Mouse (Mus musculus): ENCODE results near the gene Sdhaf3. TPM values are rescaled to one million over a fixed set of nuclear protein-coding genes. Genes with fewer than 3 reads are reported as not detected.

Gene Sdhaf3
- polyA plus RNA-seq (2015; fragmentation: Nextera tagmentation; extraction: Ambion mirVana), result 7.1 and 8.5 TPM in 2 replicates

DNA sequence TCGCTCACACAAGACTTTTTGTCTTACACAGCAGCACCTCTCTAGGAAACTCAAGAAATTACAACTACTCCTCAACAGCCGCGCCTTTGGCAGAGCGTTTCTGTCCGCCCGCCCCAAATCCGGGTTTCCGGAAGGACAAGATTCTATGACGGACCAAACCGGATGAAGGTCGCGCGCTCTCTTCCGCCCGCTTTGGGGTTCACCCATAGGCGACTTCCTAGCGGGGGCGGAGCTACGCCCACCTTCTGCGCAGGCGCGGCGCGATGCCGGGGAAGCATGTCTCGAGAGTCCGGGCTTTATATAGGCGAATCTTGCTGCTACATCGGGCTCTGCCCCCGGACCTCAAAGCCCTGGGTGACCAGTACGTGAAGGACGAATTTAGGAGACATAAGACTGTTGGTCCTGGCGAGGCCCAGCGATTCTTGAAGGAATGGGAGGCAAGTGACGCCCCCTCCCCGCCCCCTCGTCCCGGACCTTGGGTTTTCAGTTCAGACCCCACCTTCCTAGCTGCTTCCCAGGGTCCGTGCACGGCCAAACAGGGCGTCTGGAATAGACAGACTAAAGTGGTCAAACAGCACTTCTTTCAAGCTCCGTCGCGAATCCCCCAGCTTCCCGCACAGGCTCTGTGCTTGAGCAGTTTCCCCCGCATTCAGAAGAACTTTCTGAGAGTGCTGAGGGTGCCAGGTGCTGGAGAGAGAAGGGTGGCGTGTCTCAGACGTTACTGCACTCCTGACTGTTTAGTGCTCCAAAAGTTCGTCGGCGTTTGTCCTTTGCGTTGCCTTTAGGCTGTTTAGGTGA, at the start of gene Sdhaf3:
Gene Sdhaf3, plus strand, starts transcription at position 241 of the 798 bp plus-strand sequence.
- peak within 1 kb of the TSS; percentile 67 for H3K27ac ChIP-seq
- H3K27me3 ChIP-seq, result peaks cover 8% of the 10 kb centered on the region; the same call in 1 of the 2 replicates
- peak within 1 kb of the TSS; percentile 82 for H3K9ac ChIP-seq (replicated peaks)
- H3K4me2 ChIP-seq (replicated peaks), result peak within 1 kb of the TSS; percentile 84
- no peaks in the 10 kb centered on the region for H3K36me3 ChIP-seq
- WGBS, result under 1% methylated on average over 52 of the region's 52 CpGs
- ATAC-seq, result peak; percentile 99
- no peaks in the 10 kb centered on the region for H3K9me3 ChIP-seq
- H3K4me3 ChIP-seq (replicated peaks), result peak within 1 kb of the TSS; percentile 73
- H3K4me1 ChIP-seq (replicated peaks), result peaks cover 10% of the 10 kb centered on the region

- Histone ChIP-seq H3K36me3 (no peaks in the 10 kb centered on the region), H3K27ac (no peak overlapping the region), H3K4me2 (replicated peaks) (no peak overlapping the region), H3K9me3 (no peaks in the 10 kb centered on the region), H3K9ac (replicated peaks) (no peak overlapping the region), H3K27me3 (no peaks in the 10 kb centered on the region), H3K4me3 (replicated peaks) (no peak overlapping the region), H3K4me1 (replicated peaks) (no peaks in the 10 kb centered on the region)
- ATAC-seq, result no peak
- 80% methylated on average over 8 of the region's 8 CpGs for WGBS
Observed at GRCm38 (mm10) chr6:6909586-6909985, 46.2 kb upstream of the Sdhaf3 start.

- Histone ChIP-seq H3K4me2 (replicated peaks) (no peak overlapping the region), H3K4me1 (replicated peaks) (no peaks in the 10 kb centered on the region), H3K9me3 (no peaks in the 10 kb centered on the region), H3K27ac (no peak overlapping the region), H3K36me3 (no peaks in the 10 kb centered on the region), H3K4me3 (replicated peaks) (no peak overlapping the region), H3K27me3 (no peaks in the 10 kb centered on the region), H3K9ac (replicated peaks) (no peak overlapping the region)
- ATAC-seq, result no peak
- 91% methylated on average over 1 of the region's 1 CpGs for WGBS
Observed at GRCm38 (mm10) chr6:6914304-6914703, 41.5 kb upstream of the Sdhaf3 start.

DNA sequence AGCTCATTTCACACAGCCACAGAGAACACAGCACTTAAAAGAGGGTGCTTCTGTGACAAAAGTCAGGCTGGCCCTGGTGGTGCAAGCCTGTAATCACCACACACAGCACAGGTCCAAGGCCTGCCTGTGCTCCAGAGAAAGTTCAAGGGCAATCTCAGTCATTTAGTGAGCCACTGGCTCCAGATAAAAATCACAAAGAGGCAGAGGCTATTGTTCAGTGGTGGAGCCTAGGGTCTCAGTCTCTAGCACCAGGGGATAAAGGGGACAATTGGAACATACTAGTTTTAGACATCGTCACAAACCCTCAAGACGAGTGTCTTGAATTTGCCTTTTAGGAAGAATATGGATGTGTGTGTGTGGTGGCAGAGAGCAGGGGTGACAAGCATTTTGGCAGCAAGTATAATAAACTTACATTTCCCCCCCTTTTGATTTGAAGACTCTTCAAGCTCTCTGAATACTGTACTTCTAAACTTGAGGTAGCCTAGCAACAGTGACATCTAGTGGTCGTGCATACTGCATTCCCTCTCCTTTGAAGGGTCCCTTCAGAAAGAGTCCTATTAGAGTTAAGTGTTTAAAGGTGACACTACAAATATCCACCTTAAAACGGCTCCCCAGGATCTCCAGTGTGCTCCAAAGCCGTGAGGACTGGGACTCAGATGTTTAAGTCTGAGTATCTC, 40.8 kb upstream of the Sdhaf3 start:
- no peak overlapping the region for H3K4me2 ChIP-seq (replicated peaks)
- peak; percentile 79 for ATAC-seq
- no peaks in the 10 kb centered on the region for H3K4me1 ChIP-seq (replicated peaks)
- H3K27me3 ChIP-seq, result no peaks in the 10 kb centered on the region
- H3K27ac ChIP-seq, result no peak overlapping the region
- H3K9ac ChIP-seq (replicated peaks), result no peak overlapping the region
- H3K4me3 ChIP-seq (replicated peaks), result no peak overlapping the region
- H3K36me3 ChIP-seq, result no peaks in the 10 kb centered on the region
- 40% methylated on average over 5 of the region's 5 CpGs for WGBS
- H3K9me3 ChIP-seq, result no peaks in the 10 kb centered on the region

DNA sequence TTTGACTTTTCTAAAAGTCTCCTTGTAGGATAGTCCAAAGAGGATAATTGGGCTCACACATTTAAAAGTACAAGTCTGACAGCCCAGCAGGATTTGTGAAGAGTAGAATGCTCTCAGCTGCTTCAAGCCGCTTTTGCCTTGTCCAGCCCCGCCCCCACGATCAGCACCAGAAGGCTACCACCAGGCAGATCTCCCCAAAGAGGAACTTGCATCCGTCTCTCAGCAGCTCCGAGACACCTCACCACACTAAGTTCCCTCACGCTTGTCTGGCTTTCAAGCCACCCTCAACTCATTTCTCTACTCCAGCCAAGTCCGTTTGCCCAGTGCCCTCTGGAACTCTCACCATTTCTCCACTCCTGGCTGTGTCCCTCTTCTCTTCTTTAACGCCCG, 40.3 kb upstream of the Sdhaf3 start:
- Histone ChIP-seq H3K27ac (no peak overlapping the region), H3K27me3 (no peaks in the 10 kb centered on the region), H3K4me1 (replicated peaks) (no peaks in the 10 kb centered on the region), H3K9me3 (no peaks in the 10 kb centered on the region), H3K4me3 (replicated peaks) (no peak overlapping the region), H3K36me3 (no peaks in the 10 kb centered on the region), H3K4me2 (replicated peaks) (no peak overlapping the region), H3K9ac (replicated peaks) (no peak overlapping the region)
- WGBS, result 55% methylated on average over 9 of the region's 9 CpGs
- 0 out of 2 replicates have a peak, but pooled peaks have one; percentile 17 for ATAC-seq

DNA sequence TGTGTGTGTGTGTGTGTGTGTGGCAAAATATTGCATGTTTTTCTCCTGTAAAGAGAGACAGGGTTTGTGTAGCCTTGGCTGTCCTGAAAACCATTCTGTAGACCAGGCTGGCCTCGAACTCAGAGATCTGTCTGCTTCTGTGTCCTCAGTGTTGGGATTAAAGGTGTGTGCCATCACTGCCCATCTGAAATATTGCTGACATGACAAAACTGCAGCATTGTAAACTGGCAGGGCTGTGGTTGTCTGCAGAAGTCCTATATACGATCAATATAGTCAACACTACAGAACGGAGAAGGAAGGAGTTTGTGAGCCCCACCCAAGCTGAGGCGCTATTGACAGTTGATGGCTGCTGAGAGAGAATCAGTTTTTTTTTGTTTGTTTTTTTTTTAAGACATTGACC, 38.5 kb upstream of the Sdhaf3 start:
- 93% methylated on average over 4 of the region's 4 CpGs for WGBS
- no peak for ATAC-seq
- Histone ChIP-seq H3K27me3 (no peaks in the 10 kb centered on the region), H3K27ac (no peak overlapping the region), H3K9me3 (no peaks in the 10 kb centered on the region), H3K4me3 (replicated peaks) (no peak overlapping the region), H3K36me3 (no peaks in the 10 kb centered on the region), H3K4me1 (replicated peaks) (no peaks in the 10 kb centered on the region), H3K9ac (replicated peaks) (no peak overlapping the region), H3K4me2 (replicated peaks) (no peak overlapping the region)

- H3K36me3 ChIP-seq, result no peaks in the 10 kb centered on the region
- 76% methylated on average over 1 of the region's 1 CpGs for WGBS
- no peaks in the 10 kb centered on the region for H3K27me3 ChIP-seq
- no peaks in the 10 kb centered on the region for H3K4me1 ChIP-seq (replicated peaks)
- no peak overlapping the region for H3K4me2 ChIP-seq (replicated peaks)
- ATAC-seq, result no peak
- no peak overlapping the region for H3K4me3 ChIP-seq (replicated peaks)
- H3K9ac ChIP-seq (replicated peaks), result no peak overlapping the region
- H3K9me3 ChIP-seq, result no peaks in the 10 kb centered on the region
- no peak overlapping the region for H3K27ac ChIP-seq
Observed at GRCm38 (mm10) chr6:6925264-6925663, 30.5 kb upstream of the Sdhaf3 start.

- no peak overlapping the region for H3K9ac ChIP-seq (replicated peaks)
- no peaks in the 10 kb centered on the region for H3K36me3 ChIP-seq
- ATAC-seq, result no peak
- H3K4me2 ChIP-seq (replicated peaks), result no peak overlapping the region
- H3K27me3 ChIP-seq, result no peaks in the 10 kb centered on the region
- no peak overlapping the region for H3K4me3 ChIP-seq (replicated peaks)
- 91% methylated on average over 4 of the region's 4 CpGs for WGBS
- H3K9me3 ChIP-seq, result no peaks in the 10 kb centered on the region
- no peak overlapping the region for H3K27ac ChIP-seq
- H3K4me1 ChIP-seq (replicated peaks), result no peaks in the 10 kb centered on the region
Observed at GRCm38 (mm10) chr6:6930831-6931230, 25.0 kb upstream of the Sdhaf3 start.

DNA sequence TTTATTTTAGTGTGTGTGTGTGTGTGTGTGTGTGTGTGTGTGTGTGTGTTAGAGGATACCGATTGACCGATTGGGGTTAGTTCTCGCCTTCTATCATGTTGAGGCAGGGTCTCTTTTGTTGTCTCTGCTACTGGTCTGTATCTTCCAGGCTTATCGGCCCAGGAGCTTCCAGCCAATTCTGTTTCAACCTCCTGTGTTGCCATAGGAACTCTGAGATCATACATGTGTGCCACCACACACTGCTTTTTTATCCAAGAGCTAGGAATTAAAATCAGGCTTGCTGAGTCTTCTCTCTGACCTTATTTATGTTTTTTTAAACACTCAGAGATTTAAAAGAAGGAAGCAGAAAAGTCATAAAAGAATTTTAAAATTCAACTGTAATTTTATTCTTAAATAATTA, 24.3 kb upstream of the Sdhaf3 start:
- Histone ChIP-seq H3K4me2 (replicated peaks) (no peak overlapping the region), H3K9me3 (no peaks in the 10 kb centered on the region), H3K27me3 (no peaks in the 10 kb centered on the region), H3K4me3 (replicated peaks) (no peak overlapping the region), H3K9ac (replicated peaks) (no peak overlapping the region), H3K27ac (no peak overlapping the region), H3K36me3 (no peaks in the 10 kb centered on the region), H3K4me1 (replicated peaks) (no peaks in the 10 kb centered on the region)
- WGBS, result 91% methylated on average over 4 of the region's 4 CpGs
- ATAC-seq, result no peak

DNA sequence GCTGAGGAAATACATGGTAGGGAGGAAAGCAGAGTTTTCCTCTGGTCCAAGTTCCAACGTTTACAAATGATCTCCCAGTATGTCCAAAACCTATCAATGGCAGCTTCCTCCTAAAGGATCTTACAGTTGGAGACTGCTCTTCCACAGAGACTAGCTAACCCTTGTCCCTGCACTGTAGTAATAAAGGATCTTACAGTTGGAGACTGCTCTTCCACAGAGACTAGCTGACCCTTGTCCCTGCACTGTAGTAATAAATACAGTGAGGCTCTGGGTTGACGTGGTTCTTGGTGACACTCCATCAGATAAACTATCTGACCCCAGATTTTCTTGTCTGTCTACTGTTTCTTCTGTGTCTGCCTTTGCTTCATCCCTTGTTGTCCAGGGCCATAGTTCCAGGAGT, 15.0 kb upstream of the Sdhaf3 start:
- Histone ChIP-seq H3K4me1 (replicated peaks) (no peaks in the 10 kb centered on the region), H3K27me3 (no peaks in the 10 kb centered on the region), H3K4me3 (replicated peaks) (no peak overlapping the region), H3K9ac (replicated peaks) (no peak overlapping the region), H3K9me3 (no peaks in the 10 kb centered on the region), H3K36me3 (no peaks in the 10 kb centered on the region), H3K27ac (no peak overlapping the region), H3K4me2 (replicated peaks) (no peak overlapping the region)
- ATAC-seq, result no peak
- 56% methylated on average over 2 of the region's 2 CpGs for WGBS

DNA sequence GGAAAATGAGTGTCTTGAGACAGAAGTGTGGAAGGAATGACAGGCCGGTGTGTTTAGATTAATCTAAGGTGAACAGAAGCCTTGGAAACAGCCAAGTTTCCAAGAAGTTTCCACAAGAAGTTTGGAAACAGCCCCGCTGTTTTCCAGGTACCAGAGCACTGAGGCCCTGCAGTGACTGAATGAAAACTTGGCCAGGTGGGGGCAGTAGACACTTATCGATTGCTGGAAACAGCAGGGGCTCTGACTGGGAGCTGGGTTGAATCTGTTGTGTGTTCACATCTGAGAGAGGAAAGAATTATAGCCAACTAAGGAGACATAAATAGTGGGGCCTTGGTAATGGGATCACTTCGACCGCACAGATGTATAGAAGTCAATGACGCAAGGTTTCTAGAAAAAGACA, 13.0 kb upstream of the Sdhaf3 start:
- Histone ChIP-seq H3K36me3 (no peaks in the 10 kb centered on the region), H3K9ac (replicated peaks) (no peak overlapping the region), H3K9me3 (no peaks in the 10 kb centered on the region), H3K27me3 (no peaks in the 10 kb centered on the region), H3K27ac (no peak overlapping the region), H3K4me2 (replicated peaks) (no peak overlapping the region), H3K4me1 (replicated peaks) (no peaks in the 10 kb centered on the region), H3K4me3 (replicated peaks) (no peak overlapping the region)
- no peak for ATAC-seq
- 53% methylated on average over 6 of the region's 6 CpGs for WGBS

DNA sequence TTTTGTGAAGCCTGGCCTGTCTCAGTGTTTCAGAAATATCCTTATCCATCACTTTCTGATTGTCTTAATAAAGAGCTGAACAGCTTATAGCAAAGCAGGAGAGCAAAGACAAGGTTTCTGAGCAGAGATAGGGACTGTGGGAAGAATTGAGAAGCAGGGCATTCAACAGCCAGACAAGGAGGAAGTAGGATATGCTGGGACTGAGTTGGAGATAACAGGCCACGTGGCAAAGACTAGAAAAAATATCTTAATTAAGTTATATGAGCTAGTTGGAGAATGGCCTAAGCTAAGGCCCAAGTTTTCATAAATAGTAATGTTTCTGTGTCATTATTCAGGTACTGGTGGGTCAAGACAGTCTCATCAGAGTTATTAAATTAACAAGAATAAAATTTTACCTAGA, 8.2 kb upstream of the Sdhaf3 start:
- H3K4me3 ChIP-seq (replicated peaks), result no peak overlapping the region
- ATAC-seq, result no peak
- no peak overlapping the region for H3K9ac ChIP-seq (replicated peaks)
- H3K27ac ChIP-seq, result no peak overlapping the region
- WGBS, result 19% methylated on average over 1 of the region's 1 CpGs
- peaks cover 8% of the 10 kb centered on the region; the same call in 1 of the 2 replicates for H3K27me3 ChIP-seq
- no peak overlapping the region for H3K4me2 ChIP-seq (replicated peaks)
- H3K36me3 ChIP-seq, result no peaks in the 10 kb centered on the region
- H3K9me3 ChIP-seq, result no peaks in the 10 kb centered on the region
- no peaks in the 10 kb centered on the region for H3K4me1 ChIP-seq (replicated peaks)
